Comparison of ENCODE assay signal across 8 mouse cellular contexts in genomic region chr13:103751421-103751820, GRCm38 (mm10). TPM values are rescaled to one million over a fixed set of nuclear protein-coding genes. Genes with fewer than 3 reads are reported as not detected.
DNase-seq lines count a peak whose midpoint lies in the region; ATAC-seq and TF ChIP-seq lines count a peak whose summit lies in the region.

No protein-coding gene starts in this region.

- peak; percentile 80 for TF ChIP-seq CTCF in midbrain, postnatal 0 days (IDR thresholded peaks at IDR 0.05)

- H3K36me3 ChIP-seq in heart, embryonic 12.5 days: peaks cover 65% of the 10 kb centered on the region
- H3K36me3 ChIP-seq in midbrain, postnatal 0 days (ENCODE audit: insufficient read depth, low read length): peaks cover 39% of the 10 kb centered on the region
- H3K36me3 ChIP-seq in midbrain, embryonic 16.5 days (ENCODE audit: control insufficient read depth, insufficient read depth, low read length): peaks cover 9% of the 10 kb centered on the region
- peaks cover 6% of the 10 kb centered on the region for H3K36me3 ChIP-seq in forebrain, embryonic 11.5 days (ENCODE audit: control insufficient read depth, insufficient read depth, low read length)

- no peak overlapping the region for H3K4me2 ChIP-seq in heart, embryonic 12.5 days
- no peak overlapping the region for H3K4me2 ChIP-seq in midbrain, postnatal 0 days (ENCODE audit: low read depth, low read length, poor library complexity, severe bottlenecking)
- H3K4me2 ChIP-seq in midbrain, embryonic 16.5 days (ENCODE audit: low read length): no peak overlapping the region
- H3K4me2 ChIP-seq in forebrain, embryonic 11.5 days (ENCODE audit: low read depth, low read length, severe bottlenecking): no peak overlapping the region

- DNase-seq in heart, adult 8-10 months (ENCODE audit: low spot score): peak; percentile 35
- peak; percentile 81 for DNase-seq in midbrain, postnatal 0 days (ENCODE audit: low spot score)
- DNase-seq in T-cell, adult 2 months (ENCODE audit: low spot score): peak; percentile 13
- peak; percentile 17 for DNase-seq in left cerebral cortex, postnatal 4 days
- no peak for DNase-seq in neural tube, embryonic 10.5 days (ENCODE audit: extremely low spot score, low spot score)
- no peak for DNase-seq in forebrain, embryonic 11.5 days (ENCODE audit: low spot score)

- intact Hi-C loops in left cerebral cortex, postnatal 4 days (cut with DNase I): loop anchor here (5.0 kb wide), 1 partner anchor 301 kb away; no protein-coding TSS in a partner anchor

- no peaks in the 10 kb centered on the region for H3K9me3 ChIP-seq in heart, embryonic 12.5 days (replicated peaks)
- H3K9me3 ChIP-seq in midbrain, postnatal 0 days (ENCODE audit: low read length): no peaks in the 10 kb centered on the region
- no peaks in the 10 kb centered on the region for H3K9me3 ChIP-seq in midbrain, embryonic 16.5 days (replicated peaks; ENCODE audit: control insufficient read depth, low read length, poor library complexity, severe bottlenecking)
- no peaks in the 10 kb centered on the region for H3K9me3 ChIP-seq in forebrain, embryonic 11.5 days (ENCODE audit: control insufficient read depth, low read length)

- no peak overlapping the region for H3K4me3 ChIP-seq in heart, embryonic 12.5 days
- no peak overlapping the region for H3K4me3 ChIP-seq in midbrain, postnatal 0 days (ENCODE audit: low read depth, low read length)
- H3K4me3 ChIP-seq in midbrain, embryonic 16.5 days (ENCODE audit: low read depth, low read length): no peak overlapping the region
- H3K4me3 ChIP-seq in forebrain, embryonic 11.5 days (ENCODE audit: low read depth, low read length): no peak overlapping the region

- 64% methylated on average over 3 of the region's 3 CpGs for WGBS in heart, embryonic 12.5 days
- 39% methylated on average over 3 of the region's 3 CpGs for WGBS in midbrain, postnatal 0 days
- 52% methylated on average over 3 of the region's 3 CpGs for WGBS in midbrain, embryonic 16.5 days
- 78% methylated on average over 3 of the region's 3 CpGs for WGBS in forebrain, embryonic 11.5 days

- H3K27me3 ChIP-seq in heart, embryonic 12.5 days (replicated peaks): no peaks in the 10 kb centered on the region
- H3K27me3 ChIP-seq in midbrain, postnatal 0 days (ENCODE audit: insufficient read depth, low read length): no peaks in the 10 kb centered on the region
- H3K27me3 ChIP-seq in midbrain, embryonic 16.5 days (ENCODE audit: control insufficient read depth, insufficient read depth, low read depth, low read length): no peaks in the 10 kb centered on the region
- no peaks in the 10 kb centered on the region for H3K27me3 ChIP-seq in forebrain, embryonic 11.5 days (ENCODE audit: control insufficient read depth, insufficient read depth, low read length)

- no peak overlapping the region for H3K9ac ChIP-seq in heart, embryonic 12.5 days
- H3K9ac ChIP-seq in midbrain, postnatal 0 days (replicated peaks; ENCODE audit: low read length, poor library complexity, severe bottlenecking): no peak overlapping the region
- H3K9ac ChIP-seq in midbrain, embryonic 16.5 days (ENCODE audit: low read depth, low read length): no peak overlapping the region
- no peak overlapping the region for H3K9ac ChIP-seq in forebrain, embryonic 11.5 days (ENCODE audit: low read length)

- H3K27ac ChIP-seq in heart, embryonic 12.5 days (ENCODE audit: poor library complexity, severe bottlenecking): no peak overlapping the region
- H3K27ac ChIP-seq in midbrain, postnatal 0 days (ENCODE audit: low read depth, low read length): no peak overlapping the region
- no peak overlapping the region for H3K27ac ChIP-seq in midbrain, embryonic 16.5 days (ENCODE audit: low read length)
- H3K27ac ChIP-seq in forebrain, embryonic 11.5 days (ENCODE audit: low read depth, low read length): no peak overlapping the region

- H3K4me1 ChIP-seq in heart, embryonic 12.5 days (replicated peaks): no peaks in the 10 kb centered on the region
- no peaks in the 10 kb centered on the region for H3K4me1 ChIP-seq in midbrain, postnatal 0 days (ENCODE audit: insufficient read depth, low read length)
- H3K4me1 ChIP-seq in midbrain, embryonic 16.5 days (ENCODE audit: control insufficient read depth, insufficient read depth, low read length): no peaks in the 10 kb centered on the region
- no peaks in the 10 kb centered on the region for H3K4me1 ChIP-seq in forebrain, embryonic 11.5 days (replicated peaks; ENCODE audit: control insufficient read depth, insufficient read depth, low read length)

- no peak for ATAC-seq in heart, embryonic 12.5 days (ENCODE audit: insufficient number of reproducible peaks, low FRiP score)
- ATAC-seq in midbrain, postnatal 0 days (ENCODE audit: low FRiP score): no peak
- ATAC-seq in midbrain, embryonic 16.5 days: no peak
- ATAC-seq in forebrain, embryonic 11.5 days (replicated peaks; ENCODE audit: low FRiP score): no peak

RNA-seq across cellular contexts. Expression of gene Srek1, which starts 23.0 kb away (rescaled TPM):
- 10 to 100 TPM; 18.2 to 23.2 (median 20.7) TPM for total RNA-seq in heart, adult 8-10 months (2022)
- 63.6 and 66.7 TPM in 2 replicates for polyA plus RNA-seq in heart, embryonic 12.5 days (2016; fragmentation: Nextera tagmentation; extraction: Ambion mirVana)
- 23.1 and 42.3 TPM in 2 replicates for total RNA-seq in midbrain, postnatal 0 days (2014; rRNA removed)
- polyA plus RNA-seq in midbrain, postnatal 0 days (2015; fragmentation: Nextera tagmentation; extraction: Ambion mirVana): 36.1 and 47.8 TPM in 2 replicates
- polyA plus RNA-seq in midbrain, embryonic 16.5 days (2015; fragmentation: Nextera tagmentation; extraction: Ambion mirVana): 65.0 and 73.1 TPM in 2 replicates
- 10 to 100 TPM; 89.1 to 93.2 TPM for total RNA-seq in left cerebral cortex, postnatal 4 days (2021)
- polyA plus RNA-seq in forebrain, embryonic 11.5 days (2014; fragmentation: Nextera tagmentation; extraction: Ambion mirVana): 109 and 129 TPM in 2 replicates

Comparison
In these comparisons a context has a peak if more than half of its experiments do, and no peak if none do; other contexts are left out.
1. DNase-seq: peak in heart, adult 8-10 months (single experiment), midbrain, postnatal 0 days (single experiment), T-cell, adult 2 months (single experiment) and left cerebral cortex, postnatal 4 days (single experiment); none in neural tube, embryonic 10.5 days (single experiment) and forebrain, embryonic 11.5 days (single experiment).